Mouse (Mus musculus): ENCODE results near the gene Ncaph. TPM values are rescaled to one million over a fixed set of nuclear protein-coding genes. Genes with fewer than 3 reads are reported as not detected.
"Not testable (repeated sequence)": the region's sequence is repeated elsewhere in the genome, so short reads cannot be mapped to it uniquely, and the experiment has no call there.

The Ncaph gene
- polyA plus RNA-seq, 1 experiment from 2014 or later: 13.1 TPM

- Histone ChIP-seq H3K27me3 (replicated peaks) (no peaks in the 10 kb centered on the region), H3K9me3 (no peaks in the 10 kb centered on the region), H3K4me1 (peaks cover 16% of the 10 kb centered on the region), H3K36me3 (replicated peaks) (no peaks in the 10 kb centered on the region), H3K4me3 (no peak overlapping the region), H3K27ac (no peak overlapping the region), H3K9ac (no peak overlapping the region), H3K4me2 (no peak overlapping the region)
- no peak for ATAC-seq (replicated peaks)
- 93% methylated on average over 4 of the region's 4 CpGs for WGBS
These were observed 4.7 kb upstream of the Ncaph start for GRCm38 (mm10) chr2:127138449-127138848.

GRCm38 (mm10) chr2:127137838-127138420 is 4.2 kb upstream of the Ncaph start:
- Histone ChIP-seq H3K27me3 (replicated peaks) (no peaks in the 10 kb centered on the region), H3K4me3 (no peak overlapping the region), H3K9ac (no peak overlapping the region), H3K27ac (no peak overlapping the region), H3K4me1 (peaks cover 19% of the 10 kb centered on the region), H3K4me2 (no peak overlapping the region), H3K9me3 (no peaks in the 10 kb centered on the region), H3K36me3 (replicated peaks) (no peaks in the 10 kb centered on the region)
- WGBS: 87% methylated on average over 10 of the region's 10 CpGs
- ATAC-seq (replicated peaks): no peak

- Histone ChIP-seq H3K9ac (no peak overlapping the region), H3K27me3 (replicated peaks) (no peaks in the 10 kb centered on the region), H3K36me3 (replicated peaks) (no peaks in the 10 kb centered on the region), H3K27ac (no peak overlapping the region), H3K9me3 (no peaks in the 10 kb centered on the region), H3K4me3 (no peak overlapping the region), H3K4me2 (no peak overlapping the region), H3K4me1 (peaks cover 19% of the 10 kb centered on the region)
- WGBS: 10% methylated on average over 5 of the region's 5 CpGs
- ATAC-seq (replicated peaks): no peak; the same call in 1 of the 2 replicates
These were observed 3.2 kb upstream of the Ncaph start for GRCm38 (mm10) chr2:127136979-127137378.

GRCm38 (mm10) chr2:127135255-127135654 is 1.5 kb upstream of the Ncaph start:
- H3K27ac ChIP-seq; H3K36me3 ChIP-seq (replicated peaks); H3K4me3 ChIP-seq; H3K4me2 ChIP-seq; H3K27me3 ChIP-seq (replicated peaks); H3K9me3 ChIP-seq; H3K9ac ChIP-seq; ATAC-seq (replicated peaks): not testable (repeated sequence)
- WGBS: 50% methylated on average over 3 of the region's 3 CpGs
- H3K4me1 ChIP-seq: peaks cover 19% of the 10 kb centered on the region

- ATAC-seq (replicated peaks): no peak
- Histone ChIP-seq H3K4me3 (no peak overlapping the region), H3K4me2 (no peak overlapping the region), H3K9ac (no peak overlapping the region), H3K27ac (no peak overlapping the region), H3K36me3 (replicated peaks) (no peaks in the 10 kb centered on the region), H3K4me1 (peaks cover 19% of the 10 kb centered on the region), H3K9me3 (no peaks in the 10 kb centered on the region), H3K27me3 (replicated peaks) (no peaks in the 10 kb centered on the region)
- WGBS: 76% methylated on average over 8 of the region's 8 CpGs
These were observed 2.4 kb downstream of the Ncaph start for GRCm38 (mm10) chr2:127131353-127131752.

GRCm38 (mm10) chr2:127128926-127129325 is 4.8 kb downstream of the Ncaph start:
- no peak overlapping the region for H3K9ac ChIP-seq
- H3K27ac ChIP-seq: no peak overlapping the region
- H3K9me3 ChIP-seq: no peaks in the 10 kb centered on the region
- H3K36me3 ChIP-seq (replicated peaks): no peaks in the 10 kb centered on the region
- H3K4me2 ChIP-seq: no peak overlapping the region
- H3K4me1 ChIP-seq: peaks cover 11% of the 10 kb centered on the region
- 92% methylated on average over 5 of the region's 5 CpGs for WGBS
- no peak overlapping the region for H3K4me3 ChIP-seq
- no peak for ATAC-seq (replicated peaks)
- no peaks in the 10 kb centered on the region for H3K27me3 ChIP-seq (replicated peaks)

- Histone ChIP-seq H3K4me3 (no peak overlapping the region), H3K27ac (no peak overlapping the region), H3K4me1 (no peaks in the 10 kb centered on the region), H3K9me3 (no peaks in the 10 kb centered on the region), H3K27me3 (replicated peaks) (no peaks in the 10 kb centered on the region), H3K9ac (no peak overlapping the region), H3K36me3 (replicated peaks) (no peaks in the 10 kb centered on the region), H3K4me2 (no peak overlapping the region)
- no peak for ATAC-seq (replicated peaks)
- 92% methylated on average over 8 of the region's 8 CpGs for WGBS
These were observed 12.0 kb downstream of the Ncaph start for GRCm38 (mm10) chr2:127121591-127122235.

GRCm38 (mm10) chr2:127108986-127109385 is 24.8 kb downstream of the Ncaph start:
- H3K27me3 ChIP-seq (replicated peaks): no peaks in the 10 kb centered on the region
- 91% methylated on average over 4 of the region's 4 CpGs for WGBS
- ATAC-seq (replicated peaks): no peak
- H3K4me3 ChIP-seq: no peak overlapping the region
- H3K36me3 ChIP-seq (replicated peaks): no peaks in the 10 kb centered on the region
- no peaks in the 10 kb centered on the region for H3K9me3 ChIP-seq
- H3K27ac ChIP-seq: no peak overlapping the region
- H3K4me1 ChIP-seq: no peaks in the 10 kb centered on the region
- H3K4me2 ChIP-seq: no peak overlapping the region
- H3K9ac ChIP-seq: no peak overlapping the region

GRCm38 (mm10) chr2:127092000-127092399 is 41.8 kb downstream of the Ncaph start:
- Histone ChIP-seq H3K4me1 (no peaks in the 10 kb centered on the region), H3K27me3 (replicated peaks) (no peaks in the 10 kb centered on the region), H3K4me2 (no peak overlapping the region), H3K27ac (no peak overlapping the region), H3K9me3 (no peaks in the 10 kb centered on the region), H3K36me3 (replicated peaks) (0 out of 2 replicates have a peak, but pooled peaks cover 4% of the 10 kb centered on the region), H3K9ac (no peak overlapping the region), H3K4me3 (no peak overlapping the region)
- no peak for ATAC-seq (replicated peaks)
- WGBS: 81% methylated on average over 8 of the region's 8 CpGs

GRCm38 (mm10) chr2:127090151-127090550 is 43.6 kb downstream of the Ncaph start:
- H3K36me3 ChIP-seq (replicated peaks); H3K4me1 ChIP-seq; H3K9ac ChIP-seq; H3K4me2 ChIP-seq; ATAC-seq (replicated peaks); H3K27me3 ChIP-seq (replicated peaks); H3K27ac ChIP-seq; H3K4me3 ChIP-seq; H3K9me3 ChIP-seq: not testable (repeated sequence)

GRCm38 (mm10) chr2:127086235-127086634 is 47.5 kb downstream of the Ncaph start:
- no peak for ATAC-seq (replicated peaks)
- Histone ChIP-seq H3K4me3 (no peak overlapping the region), H3K27ac (no peak overlapping the region), H3K36me3 (replicated peaks) (0 out of 2 replicates have a peak, but pooled peaks cover 6% of the 10 kb centered on the region), H3K9me3 (no peaks in the 10 kb centered on the region), H3K4me2 (no peak overlapping the region), H3K9ac (no peak overlapping the region), H3K4me1 (no peaks in the 10 kb centered on the region), H3K27me3 (replicated peaks) (no peaks in the 10 kb centered on the region)
- 92% methylated on average over 5 of the region's 5 CpGs for WGBS

GRCm38 (mm10) chr2:127080591-127081218 is 53.0 kb downstream of the Ncaph start:
- Histone ChIP-seq H3K27ac (no peak overlapping the region), H3K4me2 (no peak overlapping the region), H3K9me3 (no peaks in the 10 kb centered on the region), H3K36me3 (replicated peaks) (no peaks in the 10 kb centered on the region), H3K4me3 (no peak overlapping the region), H3K9ac (no peak overlapping the region), H3K27me3 (replicated peaks) (no peaks in the 10 kb centered on the region), H3K4me1 (no peaks in the 10 kb centered on the region)
- no peak for ATAC-seq (replicated peaks)
- WGBS: 91% methylated on average over 11 of the region's 11 CpGs
